Mouse (Mus musculus): ENCODE results near the gene Srsf6. TPM values are rescaled to one million over a fixed set of nuclear protein-coding genes. Genes with fewer than 3 reads are reported as not detected.
"Not testable (repeated sequence)": the region's sequence is repeated elsewhere in the genome, so short reads cannot be mapped to it uniquely, and the experiment has no call there.

Gene Srsf6
- 242 and 244 TPM in 2 replicates for polyA plus RNA-seq (2014; fragmentation: Nextera tagmentation; extraction: Ambion mirVana)

DNA sequence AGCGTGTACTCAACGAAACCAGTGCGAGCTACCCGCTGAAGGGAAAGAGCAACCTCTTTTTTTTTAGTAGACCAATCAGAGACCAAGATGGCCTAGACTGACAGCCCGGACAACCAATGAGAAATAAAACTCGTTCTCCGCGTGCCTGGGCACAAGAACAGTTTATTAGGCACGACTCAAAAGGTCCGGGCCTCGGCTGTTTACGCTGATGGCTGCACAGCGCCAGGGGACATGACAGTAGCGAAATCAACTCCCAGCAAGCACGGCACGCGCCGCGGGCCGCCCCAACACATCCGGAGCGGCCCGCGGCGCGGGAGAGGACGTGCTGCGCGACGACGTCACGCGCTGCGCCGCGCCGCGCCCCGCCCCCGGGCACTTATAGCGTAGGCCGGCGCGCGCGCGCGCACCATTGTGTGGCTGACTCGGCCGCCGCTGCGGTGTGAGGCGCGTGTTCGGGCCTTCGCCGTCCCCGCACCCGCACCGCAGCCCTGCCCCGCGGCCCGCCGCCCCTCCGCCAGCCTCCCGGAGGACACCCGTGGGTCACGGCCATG is at the start of gene Srsf6:
Gene Srsf6 (plus strand): TSS at position 406 of the 551 bp plus-strand sequence.
- WGBS, result under 1% methylated on average over 41 of the region's 68 CpGs
- H3K4me3 ChIP-seq (ENCODE audit: low read depth, low read length), result peak within 1 kb of the TSS; percentile 99
- peaks cover 35% of the 10 kb centered on the region for H3K36me3 ChIP-seq (ENCODE audit: insufficient read depth)
- H3K4me1 ChIP-seq (ENCODE audit: insufficient read depth), result 0 out of 2 replicates have a peak, but pooled peaks cover 3% of the 10 kb centered on the region
- H3K27me3 ChIP-seq (ENCODE audit: insufficient read depth, low read length), result peaks cover 4% of the 10 kb centered on the region
- DNase-seq, result peak; percentile 98
- no peak for TF ChIP-seq CTCF (IDR thresholded peaks at IDR 0.05; ENCODE audit: low read depth)
- ATAC-seq (ENCODE audit: insufficient read depth), result peak; percentile 91
- peak within 1 kb of the TSS; percentile 98 for H3K27ac ChIP-seq (ENCODE audit: low read depth)
- H3K9ac ChIP-seq, result peak within 1 kb of the TSS; percentile 100
- no peaks in the 10 kb centered on the region for H3K9me3 ChIP-seq (ENCODE audit: low read depth, low read length)
- H3K4me2 ChIP-seq, result peak within 1 kb of the TSS; percentile 89

- no peak overlapping the region for H3K4me3 ChIP-seq (ENCODE audit: low read depth, low read length)
- ATAC-seq (ENCODE audit: insufficient read depth), result no peak
- WGBS, result 45% methylated on average over 2 of the region's 2 CpGs
- H3K4me2 ChIP-seq, result no peak overlapping the region
- DNase-seq, result no peak
- TF ChIP-seq CTCF (IDR thresholded peaks at IDR 0.05; ENCODE audit: low read depth), result no peak
- H3K4me1 ChIP-seq (ENCODE audit: insufficient read depth), result no peaks in the 10 kb centered on the region
- H3K36me3 ChIP-seq (ENCODE audit: insufficient read depth), result no peaks in the 10 kb centered on the region
- no peaks in the 10 kb centered on the region for H3K9me3 ChIP-seq (ENCODE audit: low read depth, low read length)
- H3K27ac ChIP-seq (ENCODE audit: low read depth), result no peak overlapping the region
- H3K27me3 ChIP-seq (ENCODE audit: insufficient read depth, low read length), result no peaks in the 10 kb centered on the region
- no peak overlapping the region for H3K9ac ChIP-seq
Observed at GRCm38 (mm10) chr2:162884101-162884500, 47.2 kb upstream of the Srsf6 start.

DNA sequence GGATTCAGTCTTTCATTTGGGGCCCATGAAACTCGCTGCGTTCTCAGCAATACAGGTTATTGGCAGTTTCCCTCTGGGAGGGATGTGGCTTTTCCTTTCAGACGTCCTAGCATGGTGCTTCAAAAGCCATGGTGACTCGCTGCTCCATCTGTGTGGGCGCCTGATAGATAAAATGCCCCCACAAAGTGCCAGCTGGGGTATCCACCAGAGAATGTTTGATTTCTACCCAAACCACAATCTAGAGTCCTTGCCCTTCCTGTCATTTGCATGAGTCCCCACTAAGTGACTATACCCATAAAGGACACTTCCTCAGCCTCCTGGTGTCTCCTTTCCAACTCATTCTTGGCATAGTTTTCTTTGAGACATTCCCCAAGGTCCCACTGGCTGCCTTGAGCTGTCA is 44.2 kb upstream of the Srsf6 start:
- H3K4me1 ChIP-seq (ENCODE audit: insufficient read depth), result no peaks in the 10 kb centered on the region
- H3K9me3 ChIP-seq (ENCODE audit: low read depth, low read length), result no peaks in the 10 kb centered on the region
- H3K27me3 ChIP-seq (ENCODE audit: insufficient read depth, low read length), result no peaks in the 10 kb centered on the region
- no peak overlapping the region for H3K27ac ChIP-seq (ENCODE audit: low read depth)
- H3K9ac ChIP-seq, result no peak overlapping the region
- no peaks in the 10 kb centered on the region for H3K36me3 ChIP-seq (ENCODE audit: insufficient read depth)
- no peak for DNase-seq
- WGBS, result 74% methylated on average over 5 of the region's 5 CpGs
- H3K4me3 ChIP-seq (ENCODE audit: low read depth, low read length), result no peak overlapping the region
- no peak overlapping the region for H3K4me2 ChIP-seq
- no peak for ATAC-seq (ENCODE audit: insufficient read depth)
- TF ChIP-seq CTCF (IDR thresholded peaks at IDR 0.05; ENCODE audit: low read depth), result no peak

DNA sequence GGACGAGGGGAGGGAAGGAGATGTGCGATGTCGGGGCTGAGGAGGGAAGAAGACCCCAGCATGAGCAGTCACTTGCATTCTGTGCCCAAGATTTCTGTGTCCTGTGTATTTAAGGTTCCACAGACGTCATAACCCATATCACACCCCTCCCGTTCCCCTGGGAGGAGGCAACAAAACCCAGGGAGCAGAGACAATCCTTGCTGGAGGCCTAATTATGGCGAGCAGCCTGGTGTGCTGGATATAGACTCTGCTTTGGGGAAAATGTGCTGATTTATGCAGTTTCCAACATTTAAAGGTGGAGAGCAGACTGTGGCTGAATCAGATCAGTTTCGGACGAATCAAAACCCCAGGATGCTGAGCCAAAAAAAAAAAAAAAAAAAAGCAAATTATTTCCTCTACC is 42.7 kb upstream of the Srsf6 start:
- Histone ChIP-seq H3K9ac (no peak overlapping the region), H3K4me1 (ENCODE audit: insufficient read depth) (no peaks in the 10 kb centered on the region), H3K4me3 (ENCODE audit: low read depth, low read length) (no peak overlapping the region), H3K27me3 (ENCODE audit: insufficient read depth, low read length) (no peaks in the 10 kb centered on the region), H3K9me3 (ENCODE audit: low read depth, low read length) (no peaks in the 10 kb centered on the region), H3K4me2 (no peak overlapping the region), H3K27ac (ENCODE audit: low read depth) (no peak overlapping the region), H3K36me3 (ENCODE audit: insufficient read depth) (no peaks in the 10 kb centered on the region)
- TF ChIP-seq CTCF (IDR thresholded peaks at IDR 0.05; ENCODE audit: low read depth), result no peak
- no peak for DNase-seq
- no peak for ATAC-seq (ENCODE audit: insufficient read depth)
- 79% methylated on average over 8 of the region's 8 CpGs for WGBS

DNA sequence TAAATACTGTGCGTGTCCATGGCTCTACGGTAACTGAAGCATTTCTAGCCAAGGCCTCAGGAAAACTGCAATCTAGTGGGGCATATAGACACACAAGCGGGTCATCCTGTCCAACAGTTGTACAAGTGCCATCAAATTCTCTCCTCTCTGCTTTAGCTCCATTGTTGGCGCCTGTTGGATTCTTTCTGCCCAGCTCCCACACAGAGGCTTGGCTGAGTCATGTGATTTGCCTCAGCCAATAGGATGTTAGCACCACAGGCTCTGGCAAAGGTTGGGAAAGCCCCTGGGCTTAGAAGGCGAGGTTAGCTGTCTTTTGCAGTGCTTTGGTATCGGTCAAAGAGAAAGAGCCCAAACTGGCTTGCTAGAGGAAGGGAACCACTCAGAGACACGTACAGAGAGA is 42.1 kb upstream of the Srsf6 start:
- no peaks in the 10 kb centered on the region for H3K27me3 ChIP-seq (ENCODE audit: insufficient read depth, low read length)
- peak; percentile 40 for DNase-seq

DNA sequence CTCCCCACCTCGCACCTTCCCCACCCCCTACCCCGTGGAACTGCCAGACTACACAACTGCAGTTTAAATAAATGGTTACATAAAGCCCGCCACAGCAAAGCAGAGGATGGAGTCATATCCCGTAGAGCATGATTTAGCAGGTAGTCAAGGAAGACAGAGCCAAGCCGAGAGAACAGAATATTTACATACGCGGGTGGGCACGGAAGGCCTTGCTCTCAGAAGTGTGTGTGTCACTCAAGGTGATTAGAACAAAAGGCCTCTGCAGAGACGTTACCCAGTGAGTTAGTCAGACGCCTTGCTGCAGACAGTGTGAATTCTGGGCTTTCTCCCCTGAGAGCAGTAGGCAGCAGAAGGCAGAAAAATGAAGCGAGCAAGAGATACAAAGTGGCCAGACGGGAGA is 41.6 kb upstream of the Srsf6 start:
- Histone ChIP-seq H3K4me2 (no peak overlapping the region), H3K4me1 (ENCODE audit: insufficient read depth) (no peaks in the 10 kb centered on the region), H3K4me3 (ENCODE audit: low read depth, low read length) (no peak overlapping the region), H3K9ac (no peak overlapping the region), H3K27ac (ENCODE audit: low read depth) (no peak overlapping the region), H3K9me3 (ENCODE audit: low read depth, low read length) (no peaks in the 10 kb centered on the region), H3K27me3 (ENCODE audit: insufficient read depth, low read length) (no peaks in the 10 kb centered on the region), H3K36me3 (ENCODE audit: insufficient read depth) (no peaks in the 10 kb centered on the region)
- WGBS, result 64% methylated on average over 12 of the region's 12 CpGs
- no peak for ATAC-seq (ENCODE audit: insufficient read depth)
- TF ChIP-seq CTCF (IDR thresholded peaks at IDR 0.05; ENCODE audit: low read depth), result no peak
- DNase-seq, result no peak

More for the DNA sequence above, 42.1 kb upstream of the Srsf6 start:
- H3K27ac ChIP-seq (ENCODE audit: low read depth), result no peak overlapping the region
- TF ChIP-seq CTCF (IDR thresholded peaks at IDR 0.05; ENCODE audit: low read depth), result no peak
- WGBS, result 63% methylated on average over 7 of the region's 7 CpGs
- no peaks in the 10 kb centered on the region for H3K4me1 ChIP-seq (ENCODE audit: insufficient read depth)
- H3K9me3 ChIP-seq (ENCODE audit: low read depth, low read length), result no peaks in the 10 kb centered on the region
- no peak for ATAC-seq (ENCODE audit: insufficient read depth)
- H3K9ac ChIP-seq, result no peak overlapping the region
- H3K36me3 ChIP-seq (ENCODE audit: insufficient read depth), result no peaks in the 10 kb centered on the region
- H3K4me2 ChIP-seq, result no peak overlapping the region
- H3K4me3 ChIP-seq (ENCODE audit: low read depth, low read length), result no peak overlapping the region

- not testable (repeated sequence) for H3K9me3 ChIP-seq (ENCODE audit: low read depth, low read length); ATAC-seq (ENCODE audit: insufficient read depth)
Observed at GRCm38 (mm10) chr2:162892979-162893378, 38.3 kb upstream of the Srsf6 start.

GRCm38 (mm10) chr2:162899256-162899655 is 32.1 kb upstream of the Srsf6 start:
- DNase-seq; H3K4me1 ChIP-seq (ENCODE audit: insufficient read depth); ATAC-seq (ENCODE audit: insufficient read depth); H3K36me3 ChIP-seq (ENCODE audit: insufficient read depth); H3K4me3 ChIP-seq (ENCODE audit: low read depth, low read length); H3K9me3 ChIP-seq (ENCODE audit: low read depth, low read length); H3K4me2 ChIP-seq; H3K27me3 ChIP-seq (ENCODE audit: insufficient read depth, low read length); H3K27ac ChIP-seq (ENCODE audit: low read depth); H3K9ac ChIP-seq: not testable (repeated sequence)
- WGBS, result 90% methylated on average over 19 of the region's 20 CpGs

More at GRCm38 (mm10) chr2:162892979-162893378, 38.3 kb upstream of the Srsf6 start:
- not testable (repeated sequence) for H3K27ac ChIP-seq (ENCODE audit: low read depth); H3K36me3 ChIP-seq (ENCODE audit: insufficient read depth); H3K4me2 ChIP-seq; H3K4me1 ChIP-seq (ENCODE audit: insufficient read depth); H3K4me3 ChIP-seq (ENCODE audit: low read depth, low read length); H3K9ac ChIP-seq; DNase-seq; H3K27me3 ChIP-seq (ENCODE audit: insufficient read depth, low read length)
- WGBS, result 83% methylated on average over 3 of the region's 3 CpGs
